Mouse (Mus musculus) heart, embryonic 16.5 days (tissue): ENCODE data around the gene Prrg3. TPM values are rescaled to one million over a fixed set of nuclear protein-coding genes. Genes with fewer than 3 reads are reported as not detected.
"Not testable (repeated sequence)": the region's sequence is repeated elsewhere in the genome, so short reads cannot be mapped to it uniquely, and the experiment has no call there.

Experiments
- ATAC-seq: fragments of 200-750 bp; cut with Nextera tagmentation; replicated peaks from 2 replicates; pipeline ENCODE4 v1.8.0; 2017; ENCODE audit warnings: moderate number of reproducible peaks; ENCODE audit not compliant: insufficient read depth, low FRiP score; ENCODE audit errors: extremely low read depth
- H3K27ac ChIP-seq: fragments of 300-500 bp; sonication (generic); 2 replicates; pipeline ENCODE4 v1.5.1; 2014; ENCODE audit warnings: mild to moderate bottlenecking, low read length, control low read depth, moderate library complexity
- H3K27me3 ChIP-seq: fragments of 300-500 bp; sonication (generic); 2 replicates; pipeline ENCODE4 v1.6.1; 2014; ENCODE audit warnings: low read length, mixed read lengths; ENCODE audit not compliant: control insufficient read depth, insufficient read depth
- H3K36me3 ChIP-seq: fragments of 300-500 bp; sonication (generic); 2 replicates; pipeline ENCODE4 v1.6.1; 2014; ENCODE audit not compliant: control insufficient read depth, insufficient read depth
- H3K4me1 ChIP-seq: fragments of 300-500 bp; sonication (generic); 2 replicates; pipeline ENCODE4 v1.6.1; 2014; ENCODE audit warnings: low read length, mixed read lengths; ENCODE audit not compliant: control insufficient read depth, insufficient read depth
- H3K4me2 ChIP-seq: fragments of 300-500 bp; sonication (generic); 2 replicates; pipeline ENCODE4 v1.6.1; 2014; ENCODE audit warnings: low read depth, mild to moderate bottlenecking, control low read depth, low read length
- H3K4me3 ChIP-seq: fragments of 300-500 bp; sonication (generic); 2 replicates; pipeline ENCODE4 v1.5.1; 2014; ENCODE audit warnings: mild to moderate bottlenecking, control low read depth, low read length
- H3K9ac ChIP-seq: fragments of 300-500 bp; sonication (generic); 2 replicates; pipeline ENCODE4 v1.6.1; 2014; ENCODE audit warnings: low read length, control low read depth
- H3K9me3 ChIP-seq: fragments of 300-500 bp; sonication (generic); replicated peaks from 2 replicates; pipeline ENCODE4 v1.6.1; 2016; ENCODE audit warnings: low read length; ENCODE audit not compliant: control insufficient read depth
- WGBS: fragments of 180-500 bp; shearing (Covaris S2); extraction: QIAGEN DNeasy Blood & Tissue Kit; methylation state at CpG from one replicate; pipeline ENCODE4 v1.1.7; 2014; 5-methylcytosine and 5-hydroxymethylcytosine counted together
- polyA plus RNA-seq: library from polyadenylated mRNA; unstranded; fragments of >200 nt; fragmentation: Nextera tagmentation; extraction: Ambion mirVana; gene quantifications from 2 replicates; pipeline ENCODE4 v1.2.1, GENCODE M21; 2015

Prrg3 gene
- 10.0 and 14.8 TPM in 2 replicates for polyA plus RNA-seq

- peak; percentile 89 for ATAC-seq
Observed at GRCm38 (mm10) chrX:71962073-71963051, at the start of gene Prrg3. Prrg3 (plus strand) TSS chrX:71962624.

GRCm38 (mm10) chrX:71946631-71947030 is 15.8 kb upstream of the Prrg3 start:
- Histone ChIP-seq H3K36me3 (no peaks in the 10 kb centered on the region), H3K27ac (no peak overlapping the region), H3K27me3 (no peaks in the 10 kb centered on the region; the same call in 1 of the 2 replicates), H3K4me1 (no peaks in the 10 kb centered on the region), H3K4me3 (no peak overlapping the region), H3K4me2 (no peak overlapping the region), H3K9me3 (no peaks in the 10 kb centered on the region), H3K9ac (no peak overlapping the region)
- WGBS: 15% methylated on average over 3 of the region's 3 CpGs
- ATAC-seq: no peak

More at GRCm38 (mm10) chrX:71962073-71963051, at the start of gene Prrg3:
- peak within 1 kb of the TSS; percentile 52 for H3K4me3 ChIP-seq
- peak within 1 kb of the TSS; percentile 64 for H3K4me2 ChIP-seq
- peak within 1 kb of the TSS; percentile 50 for H3K27ac ChIP-seq
- WGBS: 11% methylated on average over 68 of the region's 72 CpGs
- no peaks in the 10 kb centered on the region; the same call in 1 of the 2 replicates for H3K27me3 ChIP-seq
- no peaks in the 10 kb centered on the region for H3K4me1 ChIP-seq
- H3K36me3 ChIP-seq: no peaks in the 10 kb centered on the region
- peak within 1 kb of the TSS; percentile 55 for H3K9ac ChIP-seq
- H3K9me3 ChIP-seq: no peaks in the 10 kb centered on the region

- no peak for ATAC-seq
- no peaks in the 10 kb centered on the region for H3K9me3 ChIP-seq
- no peaks in the 10 kb centered on the region for H3K36me3 ChIP-seq
- no peak overlapping the region for H3K4me2 ChIP-seq
- H3K4me3 ChIP-seq: no peak overlapping the region
- H3K9ac ChIP-seq: no peak overlapping the region
- H3K27ac ChIP-seq: no peak overlapping the region
- H3K4me1 ChIP-seq: no peaks in the 10 kb centered on the region
- H3K27me3 ChIP-seq: no peaks in the 10 kb centered on the region; the same call in 1 of the 2 replicates
Observed at GRCm38 (mm10) chrX:71958366-71958765, 4.1 kb upstream of the Prrg3 start.

- 0 out of 2 replicates have a peak, but pooled peaks have one; percentile 2 for ATAC-seq
- Histone ChIP-seq H3K9me3 (no peaks in the 10 kb centered on the region), H3K27ac (peak overlapping the region; percentile 47; the same call in 1 of the 2 replicates), H3K27me3 (no peaks in the 10 kb centered on the region; the same call in 1 of the 2 replicates), H3K36me3 (no peaks in the 10 kb centered on the region), H3K9ac (peak overlapping the region; percentile 55), H3K4me3 (peak overlapping the region; percentile 52), H3K4me1 (no peaks in the 10 kb centered on the region), H3K4me2 (peak overlapping the region; percentile 64)
- WGBS: 36% methylated on average over 9 of the region's 9 CpGs
Observed at GRCm38 (mm10) chrX:71963275-71963912, 970 bp downstream of the Prrg3 start.

GRCm38 (mm10) chrX:71968216-71968615 is 5.8 kb downstream of the Prrg3 start:
- WGBS: 45% methylated on average over 1 of the region's 1 CpGs
- no peaks in the 10 kb centered on the region for H3K4me1 ChIP-seq
- H3K4me2 ChIP-seq: no peak overlapping the region

GRCm38 (mm10) chrX:71968816-71969215 is 6.4 kb downstream of the Prrg3 start:
- 59% methylated on average over 6 of the region's 6 CpGs for WGBS
- H3K27me3 ChIP-seq: no peaks in the 10 kb centered on the region
- no peak overlapping the region for H3K4me3 ChIP-seq
- H3K27ac ChIP-seq: no peak overlapping the region
- H3K4me1 ChIP-seq: no peaks in the 10 kb centered on the region
- H3K4me2 ChIP-seq: no peak overlapping the region
- no peaks in the 10 kb centered on the region for H3K9me3 ChIP-seq
- H3K36me3 ChIP-seq: no peaks in the 10 kb centered on the region
- no peak for ATAC-seq
- no peak overlapping the region for H3K9ac ChIP-seq

More at GRCm38 (mm10) chrX:71968216-71968615, 5.8 kb downstream of the Prrg3 start:
- no peaks in the 10 kb centered on the region for H3K36me3 ChIP-seq
- H3K9ac ChIP-seq: no peak overlapping the region
- H3K27ac ChIP-seq: no peak overlapping the region
- no peaks in the 10 kb centered on the region for H3K9me3 ChIP-seq
- H3K27me3 ChIP-seq: no peaks in the 10 kb centered on the region
- ATAC-seq: no peak
- no peak overlapping the region for H3K4me3 ChIP-seq

- no peak for ATAC-seq
- WGBS: 63% methylated on average over 5 of the region's 5 CpGs
- H3K36me3 ChIP-seq: no peaks in the 10 kb centered on the region
Observed at GRCm38 (mm10) chrX:71971325-71971724, 8.9 kb downstream of the Prrg3 start.

GRCm38 (mm10) chrX:71972686-71973085 is 10.3 kb downstream of the Prrg3 start, which contains the start of gene Fate1:
Fate1 (plus strand) TSS chrX:71972986.
- Histone ChIP-seq H3K27ac (no peak within 1 kb of the TSS), H3K4me2 (no peak within 1 kb of the TSS), H3K4me3 (no peak within 1 kb of the TSS), H3K4me1 (no peaks in the 10 kb centered on the region), H3K36me3 (no peaks in the 10 kb centered on the region), H3K9me3 (no peaks in the 10 kb centered on the region), H3K27me3 (no peaks in the 10 kb centered on the region), H3K9ac (no peak within 1 kb of the TSS)
- ATAC-seq: no peak
- 66% methylated on average over 2 of the region's 2 CpGs for WGBS

More at GRCm38 (mm10) chrX:71971325-71971724, 8.9 kb downstream of the Prrg3 start:
- Histone ChIP-seq H3K27me3 (no peaks in the 10 kb centered on the region), H3K27ac (no peak overlapping the region), H3K4me2 (no peak overlapping the region), H3K9me3 (no peaks in the 10 kb centered on the region), H3K9ac (no peak overlapping the region), H3K4me3 (no peak overlapping the region), H3K4me1 (no peaks in the 10 kb centered on the region)

GRCm38 (mm10) chrX:71977681-71978080 is 15.3 kb downstream of the Prrg3 start:
- not testable (repeated sequence) for H3K9ac ChIP-seq, H3K4me3 ChIP-seq, H3K4me1 ChIP-seq, H3K36me3 ChIP-seq, H3K4me2 ChIP-seq, H3K9me3 ChIP-seq, H3K27me3 ChIP-seq, ATAC-seq, H3K27ac ChIP-seq
